24 mouse cellular contexts compared by ENCODE assay signal in genomic region chr4:58189281-58189680, GRCm38 (mm10). TPM values are rescaled to one million over a fixed set of nuclear protein-coding genes. Genes with fewer than 3 reads are reported as not detected.
DNase-seq lines count a peak whose midpoint lies in the region; ATAC-seq and TF ChIP-seq lines count a peak whose summit lies in the region.
"Had no signal": no experiment of that assay in that cellular context is flagged by ENCODE, and none has a peak within 500 bp of the region (broad histone marks: within the 10 kb centered on the region; RNA-seq: fewer than 3 reads in every experiment).

No protein-coding gene starts in this region.

- no peak for TF ChIP-seq POLR2A in kidney, adult 2 months (IDR thresholded peaks at IDR 0.05; ENCODE audit: low read depth, low read length)
- TF ChIP-seq POLR2A in embryonic fibroblast, embryonic 13.5 days (IDR thresholded peaks at IDR 0.05; ENCODE audit: low read depth, low read length) = no peak; the same call in 1 of the 2 replicates

- no peaks in the 10 kb centered on the region for H3K36me3 ChIP-seq in kidney, adult 2 months (ENCODE audit: control insufficient read depth, insufficient read depth, low read length)
- no peaks in the 10 kb centered on the region for H3K36me3 ChIP-seq in kidney, embryonic 16.5 days (ENCODE audit: insufficient read depth, low read length)
- H3K36me3 ChIP-seq in intestine, postnatal 0 days (ENCODE audit: control insufficient read depth, insufficient read depth) = no peaks in the 10 kb centered on the region
- H3K36me3 ChIP-seq: embryonic facial prominence, embryonic 12.5 days; embryonic facial prominence, embryonic 15.5 days; forebrain, embryonic 10.5 days; heart, embryonic 10.5 days; hindbrain, embryonic 12.5 days; hindbrain, embryonic 15.5 days had no signal

- no peak overlapping the region for H3K4me2 ChIP-seq in kidney, embryonic 16.5 days (replicated peaks; ENCODE audit: low read depth, low read length)
- no peak overlapping the region for H3K4me2 ChIP-seq in intestine, postnatal 0 days (replicated peaks; ENCODE audit: low read depth)
- H3K4me2 ChIP-seq: embryonic facial prominence, embryonic 12.5 days; embryonic facial prominence, embryonic 15.5 days; forebrain, embryonic 13.5 days; hindbrain, embryonic 12.5 days; hindbrain, embryonic 15.5 days had no signal

- whole genome bisulfite sequencing in kidney, adult 2 months = 58% methylated on average over 5 of the region's 5 CpGs
- 35% methylated on average over 5 of the region's 5 CpGs for WGBS in kidney, embryonic 16.5 days
- WGBS in intestine, postnatal 0 days = 68% methylated on average over 5 of the region's 5 CpGs

- no peak overlapping the region for H3K4me3 ChIP-seq in kidney, adult 2 months (ENCODE audit: insufficient read depth, low read depth, low read length)
- no peak overlapping the region for H3K4me3 ChIP-seq in kidney, embryonic 16.5 days (ENCODE audit: low read length)
- no peak overlapping the region for H3K4me3 ChIP-seq in embryonic fibroblast, embryonic 13.5 days (ENCODE audit: insufficient read depth, low read length)
- no peak overlapping the region for H3K4me3 ChIP-seq in intestine, postnatal 0 days (ENCODE audit: low read depth, low read length)
- H3K4me3 ChIP-seq: embryonic facial prominence, embryonic 12.5 days; embryonic facial prominence, embryonic 15.5 days; forebrain, embryonic 10.5 days; forebrain, embryonic 13.5 days; heart, adult 2 months; heart, embryonic 10.5 days; hindbrain, embryonic 12.5 days; hindbrain, embryonic 15.5 days had no signal

- no peaks in the 10 kb centered on the region for H3K4me1 ChIP-seq in kidney, adult 2 months (ENCODE audit: control insufficient read depth, insufficient read depth, low read length)
- H3K4me1 ChIP-seq in kidney, embryonic 16.5 days (ENCODE audit: insufficient read depth, low read length) = no peaks in the 10 kb centered on the region
- H3K4me1 ChIP-seq in embryonic fibroblast, embryonic 13.5 days (ENCODE audit: control insufficient read depth, insufficient read depth, low read length) = 0 out of 2 replicates have a peak, but pooled peaks cover 4% of the 10 kb centered on the region
- no peaks in the 10 kb centered on the region for H3K4me1 ChIP-seq in intestine, postnatal 0 days (replicated peaks; ENCODE audit: control insufficient read depth, insufficient read depth, low read length)
- H3K4me1 ChIP-seq: embryonic facial prominence, embryonic 12.5 days; forebrain, embryonic 10.5 days; forebrain, embryonic 13.5 days; hindbrain, embryonic 12.5 days; hindbrain, embryonic 15.5 days had no signal

- H3K9ac ChIP-seq in kidney, embryonic 16.5 days (replicated peaks; ENCODE audit: low read length) = no peak overlapping the region
- no peak overlapping the region for H3K9ac ChIP-seq in intestine, postnatal 0 days (ENCODE audit: low read depth, low read length)
- H3K9ac ChIP-seq: embryonic facial prominence, embryonic 12.5 days; embryonic facial prominence, embryonic 15.5 days; forebrain, embryonic 13.5 days; hindbrain, embryonic 12.5 days; hindbrain, embryonic 15.5 days had no signal

- H3K27me3 ChIP-seq in kidney, adult 2 months (replicated peaks; ENCODE audit: control insufficient read depth, insufficient read depth, low read length) = no peaks in the 10 kb centered on the region
- no peaks in the 10 kb centered on the region for H3K27me3 ChIP-seq in kidney, embryonic 16.5 days (ENCODE audit: insufficient read depth, low read length)
- no peaks in the 10 kb centered on the region for H3K27me3 ChIP-seq in intestine, postnatal 0 days (replicated peaks; ENCODE audit: control insufficient read depth, insufficient read depth, low read length)
- H3K27me3 ChIP-seq: embryonic facial prominence, embryonic 12.5 days; embryonic facial prominence, embryonic 15.5 days; forebrain, embryonic 13.5 days; hindbrain, embryonic 12.5 days; hindbrain, embryonic 15.5 days; Patski had no signal

- no peaks in the 10 kb centered on the region for H3K9me3 ChIP-seq in kidney, embryonic 16.5 days (ENCODE audit: low read length)
- H3K9me3 ChIP-seq in intestine, postnatal 0 days (ENCODE audit: control insufficient read depth) = no peaks in the 10 kb centered on the region
- H3K9me3 ChIP-seq: embryonic facial prominence, embryonic 12.5 days; embryonic facial prominence, embryonic 15.5 days; forebrain, embryonic 10.5 days; forebrain, embryonic 13.5 days; heart, embryonic 10.5 days; hindbrain, embryonic 12.5 days; hindbrain, embryonic 15.5 days had no signal

- no peak for TF ChIP-seq CTCF in kidney, adult 2 months (conservative IDR thresholded peaks at IDR 0.05; ENCODE audit: insufficient read depth, insufficient read length, low read depth, low read length)
- TF ChIP-seq CTCF in embryonic fibroblast, embryonic 13.5 days (IDR thresholded peaks at IDR 0.05; ENCODE audit: borderline replicate concordance, insufficient read depth, low read length) = no peak
- TF ChIP-seq CTCF in intestine, postnatal 0 days (IDR thresholded peaks at IDR 0.05; ENCODE audit: low read depth) = no peak

- no peak for ATAC-seq in kidney, embryonic 16.5 days (ENCODE audit: low FRiP score, low TSS enrichment)
- ATAC-seq in intestine, postnatal 0 days = no peak
- ATAC-seq: CD4-positive, CD25-positive, alpha-beta regulatory T cell, adult 4 months; forebrain, embryonic 13.5 days; forebrain, embryonic 16.5 days; Patski had no signal

- H3K27ac ChIP-seq in kidney, adult 2 months (ENCODE audit: insufficient read depth, low read depth, low read length) = no peak overlapping the region
- no peak overlapping the region for H3K27ac ChIP-seq in kidney, embryonic 16.5 days (ENCODE audit: low read length)
- H3K27ac ChIP-seq in embryonic fibroblast, embryonic 13.5 days (ENCODE audit: insufficient read depth, low read length) = peak overlapping the region; percentile 94
- H3K27ac ChIP-seq in intestine, postnatal 0 days (ENCODE audit: low read depth, low read length) = no peak overlapping the region
- H3K27ac ChIP-seq: embryonic facial prominence, embryonic 12.5 days; embryonic facial prominence, embryonic 15.5 days; forebrain, embryonic 10.5 days; forebrain, embryonic 13.5 days; heart, adult 2 months; heart, embryonic 10.5 days; hindbrain, embryonic 12.5 days; hindbrain, embryonic 15.5 days had no signal

- peak; percentile 30 for DNase-seq in kidney, adult 2 months
- peak; percentile 38 for DNase-seq in kidney, postnatal 14 days
- DNase-seq in kidney, adult 11 months = no peak
- DNase-seq: adrenal gland, postnatal 10 days; adrenal gland, postnatal 36 days; cerebellum, adult 11 months; cerebellum, adult 2 months; cerebellum, adult 9-11 months; cerebellum, postnatal 25 days; gastrocnemius, postnatal 14 days; heart, adult 2 months had no signal

RNA-seq across cellular contexts. Expression of gene Svep1, which starts 17.4 kb away (rescaled TPM):
- polyA plus RNA-seq in kidney, adult 2 months (2012; rRNA removed) = 8.9 and 10.6 TPM in 2 replicates
- polyA plus RNA-seq in kidney, embryonic 16.5 days (2015; fragmentation: Nextera tagmentation; extraction: Ambion mirVana) = 3.1 and 3.6 TPM in 2 replicates
- polyA plus RNA-seq in embryonic fibroblast, embryonic 13.5 days (2011; ENCODE audit: insufficient read length, low read depth, missing spikeins) = 82.5 and 85.8 TPM in 2 replicates
- polyA plus RNA-seq in intestine, postnatal 0 days (2015; fragmentation: Nextera tagmentation; extraction: Ambion mirVana) = 2.0 and 2.5 TPM in 2 replicates
